In genomic region chr4:120163242-120163641, GRCm38 (mm10) we compare ENCODE assay signal across 10 mouse cellular contexts. TPM values are rescaled to one million over a fixed set of nuclear protein-coding genes. Genes with fewer than 3 reads are reported as not detected.
DNase-seq lines count a peak whose midpoint lies in the region; ATAC-seq and TF ChIP-seq lines count a peak whose summit lies in the region.
"Had no signal": no experiment of that assay in that cellular context is flagged by ENCODE, and none has a peak within 500 bp of the region (broad histone marks: within the 10 kb centered on the region; RNA-seq: fewer than 3 reads in every experiment).

No protein-coding gene starts in this region.

- in situ Hi-C loops in ES-E14 (cut with MboI; ENCODE audit: low sequenced_read_pairs in 2 of 2, unreplicated experiment in 2 of 2): no loop called here

- H3K27me3 ChIP-seq in heart, embryonic 15.5 days: peaks cover 6% of the 10 kb centered on the region; the same call in 1 of the 2 replicates

- DNase-seq in heart, adult 11 months: no peak
- no peak for DNase-seq in ES-E14 (ENCODE audit: low read depth, low spot score)
- DNase-seq in cerebellum, adult 9-11 months: peak; percentile 90
- DNase-seq in layer of hippocampus, adult 9-11 months: peak; percentile 63
- peak; percentile 62 to 69 for DNase-seq in right cerebral cortex, adult 2 months (ENCODE audit: low spot score in 2 of 2)
- DNase-seq in spleen, postnatal 10 days (ENCODE audit: low spot score in 2 of 2): no peak

- no peaks in the 10 kb centered on the region for H3K9me3 ChIP-seq in heart, embryonic 15.5 days (replicated peaks)
- H3K9me3 ChIP-seq in ES-E14 (ENCODE audit: control insufficient read depth, insufficient read depth, low read depth, low read length): no peaks in the 10 kb centered on the region

- WGBS in heart, embryonic 15.5 days: 24% methylated on average over 11 of the region's 11 CpGs

- ATAC-seq in heart, embryonic 15.5 days (replicated peaks; ENCODE audit: insufficient number of reproducible peaks, insufficient read depth, low FRiP score, low read depth): no peak; the same call in 1 of the 2 replicates
- no peak for ATAC-seq in erythroblast, adult 5-6 weeks (replicated peaks; ENCODE audit: low FRiP score, poor library complexity, severe bottlenecking)

- no peak overlapping the region for H3K9ac ChIP-seq in heart, embryonic 15.5 days
- H3K9ac ChIP-seq in ES-E14 (ENCODE audit: insufficient read depth, low read depth, low read length, poor library complexity, severe bottlenecking): peak overlapping the region; percentile 39; the same call in 1 of the 2 replicates

- no peak overlapping the region for H3K4me3 ChIP-seq in heart, embryonic 15.5 days
- peak overlapping the region; percentile 10 to 16; a peak in 2 of 4 replicates for H3K4me3 ChIP-seq in ES-E14 (ENCODE audit: insufficient read depth in 1 of 2, low read depth in 1 of 2, low read length in 2 of 2, poor library complexity in 1 of 2, severe bottlenecking in 1 of 2)
- H3K4me3 ChIP-seq: erythroblast, embryonic 14.5 days had no signal

- peak overlapping the region; percentile 24; the same call in 1 of the 2 replicates for H3K4me2 ChIP-seq in heart, embryonic 15.5 days

- no peaks in the 10 kb centered on the region for H3K36me3 ChIP-seq in heart, embryonic 15.5 days
- no peaks in the 10 kb centered on the region for H3K36me3 ChIP-seq in ES-E14 (ENCODE audit: control insufficient read depth, insufficient read depth, low read length, poor library complexity, severe bottlenecking)
- H3K36me3 ChIP-seq: G1E had no signal

- H3K4me1 ChIP-seq in heart, embryonic 15.5 days (replicated peaks): peaks cover 41% of the 10 kb centered on the region
- H3K4me1 ChIP-seq in ES-E14 (ENCODE audit: control insufficient read depth in 2 of 2, insufficient read depth in 2 of 2, low read length in 2 of 2, poor library complexity in 1 of 2): peaks cover 4 to 25% of the 10 kb centered on the region in 2 experiments; a peak in 2 of 4 replicates

- H3K27ac ChIP-seq in heart, embryonic 15.5 days: no peak overlapping the region
- no peak overlapping the region for H3K27ac ChIP-seq in ES-E14 (ENCODE audit: insufficient read depth, low read depth, low read length, poor library complexity, severe bottlenecking)

TF ChIP-seq in ES-E14, 5 proteins besides CTCF, POLR2A, EP300 and RAD21:
- no peak for TF ChIP-seq ZNF384 (IDR thresholded peaks at IDR 0.05; ENCODE audit: low read depth, low read length)
- no peak for TF ChIP-seq CHD2 (IDR thresholded peaks at IDR 0.05; ENCODE audit: low read depth, low read length)
- TF ChIP-seq HCFC1 (IDR thresholded peaks at IDR 0.05; ENCODE audit: borderline replicate concordance, insufficient read depth, low read length): no peak
- no peak for TF ChIP-seq MAFK (IDR thresholded peaks at IDR 0.05; ENCODE audit: insufficient read depth, low read depth, low read length)
- TF ChIP-seq ZC3H11A (IDR thresholded peaks at IDR 0.05; ENCODE audit: borderline replicate concordance, low read depth, low read length): no peak

RNA-seq across cellular contexts. Expression of gene Edn2, which starts 2.2 kb away (rescaled TPM):
- polyA plus RNA-seq in heart, embryonic 15.5 days (2015; fragmentation: Nextera tagmentation; extraction: Ambion mirVana): 0.54 and 0.71 TPM in 2 replicates
- 0.62 and 0.69 TPM in 2 replicates for total RNA-seq in ES-E14 (2012; rRNA removed)
- total RNA-seq in erythroblast, adult 5-6 weeks (2015; ENCODE audit: low replicate concordance): not detected in 2 replicates
- not detected in 2 replicates for total RNA-seq in erythroblast, adult 5-6 weeks (2017; ENCODE audit: low replicate concordance)
- total RNA-seq: G1E had no signal
- polyA plus RNA-seq: erythroblast, embryonic 14.5 days; G1E had no signal

Comparison
In these comparisons a context has a peak if more than half of its experiments do, and no peak if none do; other contexts are left out.
1. DNase-seq: peak in cerebellum, adult 9-11 months (single experiment), layer of hippocampus, adult 9-11 months (single experiment) and right cerebral cortex, adult 2 months (2 of 2); none in heart, adult 11 months (single experiment), ES-E14 (single experiment) and spleen, postnatal 10 days (0 of 2).